Mouse (Mus musculus) forebrain, embryonic 10.5 days (tissue): Measurements from ENCODE around the gene Cdc42bpg. TPM values are rescaled to one million over a fixed set of nuclear protein-coding genes. Genes with fewer than 3 reads are reported as not detected.
A peak's percentile ranks its signal among the peaks of the same experiment; 100 is the strongest.

Experiments used
- DNase-seq: peaks from one replicate; pipeline ENCODE4 v3.0.0-alpha.2; 2017; ENCODE audit warnings: low spot score; ENCODE audit errors: extremely low spot score
- H3K27ac ChIP-seq: fragments of 300-500 bp; sonication (generic); 2 replicates; pipeline ENCODE4 v1.5.1; 2016; ENCODE audit warnings: mild to moderate bottlenecking
- H3K27me3 ChIP-seq: fragments of 300-500 bp; sonication (generic); 2 replicates; pipeline ENCODE4 v1.6.1; 2016; ENCODE audit warnings: mild to moderate bottlenecking; ENCODE audit not compliant: poor library complexity, severe bottlenecking
- H3K36me3 ChIP-seq: fragments of 300-500 bp; sonication (generic); replicated peaks from 2 replicates; pipeline ENCODE4 v1.6.1; 2016; ENCODE audit warnings: mild to moderate bottlenecking, moderate library complexity
- H3K4me1 ChIP-seq: fragments of 300-500 bp; sonication (generic); 2 replicates; pipeline ENCODE4 v1.6.1; 2016
- H3K4me3 ChIP-seq: fragments of 300-500 bp; sonication (generic); 2 replicates; pipeline ENCODE4 v1.5.1; 2016; ENCODE audit warnings: mild to moderate bottlenecking, moderate library complexity
- H3K9me3 ChIP-seq: fragments of 300-500 bp; sonication (generic); 2 replicates; pipeline ENCODE4 v1.6.1; 2016; ENCODE audit warnings: mild to moderate bottlenecking, moderate library complexity
- WGBS: fragments of 180-500 bp; shearing (Covaris S2); methylation state at CpG from one replicate; pipeline ENCODE4 v1.1.7; 2016; 5-methylcytosine and 5-hydroxymethylcytosine counted together
- polyA plus RNA-seq: library from polyadenylated mRNA; unstranded; fragments of >200 nt; fragmentation: Nextera tagmentation; extraction: Ambion mirVana; gene quantifications from 2 replicates; pipeline ENCODE4 v1.2.1, GENCODE M21; 2016

The Cdc42bpg gene
- polyA plus RNA-seq, 1 experiment from 2014 or later, result 0.24 TPM

- Histone ChIP-seq H3K27ac (peak overlapping the region; percentile 84), H3K4me1 (peaks cover 46% of the 10 kb centered on the region), H3K9me3 (no peaks in the 10 kb centered on the region), H3K36me3 (peaks cover 80% of the 10 kb centered on the region), H3K27me3 (no peaks in the 10 kb centered on the region), H3K4me3 (peak overlapping the region; percentile 77)
- 12% methylated on average over 23 of the region's 23 CpGs for WGBS
- no peak for DNase-seq
These were observed 35.3 kb downstream of the Cdc42bpg start for GRCm38 (mm10) chr19:6341453-6342077.

- Histone ChIP-seq H3K4me3 (peak overlapping the region; percentile 77; the same call in 1 of the 2 replicates), H3K9me3 (no peaks in the 10 kb centered on the region), H3K27me3 (no peaks in the 10 kb centered on the region), H3K27ac (peak overlapping the region; percentile 84; the same call in 1 of the 2 replicates), H3K4me1 (peaks cover 38% of the 10 kb centered on the region), H3K36me3 (peaks cover 80% of the 10 kb centered on the region)
- WGBS, result 81% methylated on average over 5 of the region's 5 CpGs
- DNase-seq, result no peak
These were observed 36.1 kb downstream of the Cdc42bpg start for GRCm38 (mm10) chr19:6342276-6342933.

- Histone ChIP-seq H3K4me3 (no peak overlapping the region), H3K9me3 (no peaks in the 10 kb centered on the region), H3K4me1 (peaks cover 33% of the 10 kb centered on the region), H3K27me3 (no peaks in the 10 kb centered on the region), H3K27ac (no peak overlapping the region), H3K36me3 (peaks cover 80% of the 10 kb centered on the region)
- WGBS, result 84% methylated on average over 19 of the region's 19 CpGs
- no peak for DNase-seq
These were observed 37.0 kb downstream of the Cdc42bpg start for GRCm38 (mm10) chr19:6343066-6343925.

- Histone ChIP-seq H3K4me3 (no peak overlapping the region), H3K36me3 (peaks cover 77% of the 10 kb centered on the region)
These were observed 37.7 kb downstream of the Cdc42bpg start for GRCm38 (mm10) chr19:6343996-6344395.

GRCm38 (mm10) chr19:6346023-6346422 is 39.8 kb downstream of the Cdc42bpg start:
- peaks cover 73% of the 10 kb centered on the region for H3K36me3 ChIP-seq
- DNase-seq, result no peak
- no peaks in the 10 kb centered on the region for H3K9me3 ChIP-seq
- no peak overlapping the region for H3K27ac ChIP-seq
- 90% methylated on average over 5 of the region's 5 CpGs for WGBS
- peaks cover 30% of the 10 kb centered on the region for H3K4me1 ChIP-seq
- H3K4me3 ChIP-seq, result no peak overlapping the region
- no peaks in the 10 kb centered on the region for H3K27me3 ChIP-seq

More at GRCm38 (mm10) chr19:6343996-6344395, 37.7 kb downstream of the Cdc42bpg start:
- Histone ChIP-seq H3K27ac (no peak overlapping the region), H3K27me3 (no peaks in the 10 kb centered on the region), H3K4me1 (peaks cover 40% of the 10 kb centered on the region), H3K9me3 (no peaks in the 10 kb centered on the region)
- DNase-seq, result no peak
- WGBS, result 86% methylated on average over 5 of the region's 5 CpGs

GRCm38 (mm10) chr19:6346661-6347060 is 40.4 kb downstream of the Cdc42bpg start:
- H3K4me3 ChIP-seq, result no peak overlapping the region

GRCm38 (mm10) chr19:6347615-6348014 is 41.4 kb downstream of the Cdc42bpg start:
- 92% methylated on average over 4 of the region's 4 CpGs for WGBS
- H3K4me1 ChIP-seq, result peaks cover 21% of the 10 kb centered on the region
- H3K4me3 ChIP-seq, result no peak overlapping the region
- H3K9me3 ChIP-seq, result no peaks in the 10 kb centered on the region
- DNase-seq, result no peak
- H3K27me3 ChIP-seq, result no peaks in the 10 kb centered on the region
- H3K27ac ChIP-seq, result no peak overlapping the region
- H3K36me3 ChIP-seq, result peaks cover 75% of the 10 kb centered on the region

More at GRCm38 (mm10) chr19:6346661-6347060, 40.4 kb downstream of the Cdc42bpg start:
- H3K9me3 ChIP-seq, result no peaks in the 10 kb centered on the region
- no peaks in the 10 kb centered on the region for H3K27me3 ChIP-seq
- H3K36me3 ChIP-seq, result peaks cover 79% of the 10 kb centered on the region
- H3K4me1 ChIP-seq, result peaks cover 29% of the 10 kb centered on the region
- 89% methylated on average over 10 of the region's 10 CpGs for WGBS
- no peak overlapping the region for H3K27ac ChIP-seq
- no peak for DNase-seq

- WGBS, result 79% methylated on average over 9 of the region's 9 CpGs
- Histone ChIP-seq H3K9me3 (no peaks in the 10 kb centered on the region), H3K27me3 (no peaks in the 10 kb centered on the region), H3K4me3 (no peak overlapping the region), H3K4me1 (peaks cover 21% of the 10 kb centered on the region), H3K27ac (0 out of 2 replicates have a peak overlapping the region, but pooled peaks have one; percentile 66), H3K36me3 (peaks cover 76% of the 10 kb centered on the region)
- no peak for DNase-seq
These were observed 42.5 kb downstream of the Cdc42bpg start for GRCm38 (mm10) chr19:6348717-6349116.

- no peaks in the 10 kb centered on the region for H3K27me3 ChIP-seq
- H3K9me3 ChIP-seq, result no peaks in the 10 kb centered on the region
- H3K27ac ChIP-seq, result peak overlapping the region; percentile 66; the same call in 1 of the 2 replicates
- H3K36me3 ChIP-seq, result peaks cover 76% of the 10 kb centered on the region
- 54% methylated on average over 14 of the region's 14 CpGs for WGBS
- no peak for DNase-seq
- peak overlapping the region; percentile 14 for H3K4me3 ChIP-seq
- H3K4me1 ChIP-seq, result peaks cover 21% of the 10 kb centered on the region
These were observed 43.1 kb downstream of the Cdc42bpg start for GRCm38 (mm10) chr19:6349215-6349983.

- 70% methylated on average over 14 of the region's 14 CpGs for WGBS
- H3K9me3 ChIP-seq, result no peaks in the 10 kb centered on the region
- no peak overlapping the region for H3K4me3 ChIP-seq
- DNase-seq, result no peak
- H3K36me3 ChIP-seq, result peaks cover 58% of the 10 kb centered on the region
- H3K27me3 ChIP-seq, result no peaks in the 10 kb centered on the region
- peaks cover 21% of the 10 kb centered on the region for H3K4me1 ChIP-seq
- H3K27ac ChIP-seq, result peak overlapping the region; percentile 25; the same call in 1 of the 2 replicates
These were observed 45.3 kb downstream of the Cdc42bpg start for GRCm38 (mm10) chr19:6351431-6352106.

- H3K4me1 ChIP-seq, result peaks cover 21% of the 10 kb centered on the region
- no peak overlapping the region for H3K27ac ChIP-seq
- no peak for DNase-seq
- no peaks in the 10 kb centered on the region for H3K27me3 ChIP-seq
- 86% methylated on average over 2 of the region's 2 CpGs for WGBS
- no peak overlapping the region for H3K4me3 ChIP-seq
- H3K36me3 ChIP-seq, result peaks cover 53% of the 10 kb centered on the region
- no peaks in the 10 kb centered on the region for H3K9me3 ChIP-seq
These were observed 45.9 kb downstream of the Cdc42bpg start for GRCm38 (mm10) chr19:6352107-6352505.
